Mouse (Mus musculus): ENCODE measurements at regions not wholly inside any gene's neighbourhood (a gene's known extent, or its start where the extent isn't known, plus 50 kb on each side); places are given as distances from the start of the nearest gene placed in this dataset.
A peak's percentile ranks its signal among the peaks of the same experiment; 100 is the strongest.

- DNase-seq = no peak
These were observed 2851.6 kb upstream of the Gm6569 start for GRCm38 (mm10) chr15:70982719-70983118.

- DNase-seq = no peak
These were observed 2846.3 kb upstream of the Gm6569 start for GRCm38 (mm10) chr15:70987973-70988570.

GRCm38 (mm10) chr15:70993397-70993796 is 2841.0 kb upstream of the Gm6569 start:
- DNase-seq = no peak

GRCm38 (mm10) chr15:71010362-71010761 is 2824.0 kb upstream of the Gm6569 start:
- no peak for DNase-seq

GRCm38 (mm10) chr15:71010773-71011172 is 2823.6 kb upstream of the Gm6569 start:
- no peak for DNase-seq

GRCm38 (mm10) chr15:71054251-71054852 is 2780.0 kb upstream of the Gm6569 start:
- no peak for DNase-seq

GRCm38 (mm10) chr15:71086367-71086997 is 2747.9 kb upstream of the Gm6569 start:
- no peak for DNase-seq

GRCm38 (mm10) chr15:71099111-71099510 is 2735.2 kb upstream of the Gm6569 start:
- DNase-seq = no peak

GRCm38 (mm10) chr15:71129802-71130201 is 2704.6 kb upstream of the Gm6569 start:
- DNase-seq = no peak

- DNase-seq = no peak
These were observed 2676.7 kb upstream of the Gm6569 start for GRCm38 (mm10) chr15:71157680-71158079.

- no peak for DNase-seq
These were observed 2672.3 kb upstream of the Gm6569 start for GRCm38 (mm10) chr15:71162097-71162496.

- DNase-seq = no peak
These were observed 2639.2 kb upstream of the Gm6569 start for GRCm38 (mm10) chr15:71195011-71195739.

- peak; percentile 29 for DNase-seq
These were observed 2593.6 kb upstream of the Gm6569 start for GRCm38 (mm10) chr15:71240647-71241351.

GRCm38 (mm10) chr15:71243539-71243938 is 2590.8 kb upstream of the Gm6569 start:
- no peak for DNase-seq

GRCm38 (mm10) chr15:71275876-71276565 is 2558.3 kb upstream of the Gm6569 start:
- DNase-seq = no peak

- DNase-seq = no peak
These were observed 2557.8 kb upstream of the Gm6569 start for GRCm38 (mm10) chr15:71276566-71276912.

- no peak for DNase-seq
These were observed 2557.0 kb upstream of the Gm6569 start for GRCm38 (mm10) chr15:71277388-71277787.

GRCm38 (mm10) chr15:71283775-71284174 is 2550.6 kb upstream of the Gm6569 start:
- DNase-seq = no peak

- DNase-seq = no peak
These were observed 2531.8 kb upstream of the Gm6569 start for GRCm38 (mm10) chr15:71302541-71302940.

GRCm38 (mm10) chr15:71310230-71310629 is 2524.1 kb upstream of the Gm6569 start:
- DNase-seq = no peak

GRCm38 (mm10) chr15:71326596-71326995 is 2507.8 kb upstream of the Gm6569 start:
- DNase-seq = no peak

GRCm38 (mm10) chr15:71358189-71358790 is 2476.1 kb upstream of the Gm6569 start:
- no peak for DNase-seq

Data from lung, postnatal 14 days (tissue).